Mouse (Mus musculus): ENCODE measurements around the gene A630089N07Rik.
"Not testable (repeated sequence)": the region's sequence is repeated elsewhere in the genome, so short reads cannot be mapped to it uniquely, and the experiment has no call there.

DNA sequence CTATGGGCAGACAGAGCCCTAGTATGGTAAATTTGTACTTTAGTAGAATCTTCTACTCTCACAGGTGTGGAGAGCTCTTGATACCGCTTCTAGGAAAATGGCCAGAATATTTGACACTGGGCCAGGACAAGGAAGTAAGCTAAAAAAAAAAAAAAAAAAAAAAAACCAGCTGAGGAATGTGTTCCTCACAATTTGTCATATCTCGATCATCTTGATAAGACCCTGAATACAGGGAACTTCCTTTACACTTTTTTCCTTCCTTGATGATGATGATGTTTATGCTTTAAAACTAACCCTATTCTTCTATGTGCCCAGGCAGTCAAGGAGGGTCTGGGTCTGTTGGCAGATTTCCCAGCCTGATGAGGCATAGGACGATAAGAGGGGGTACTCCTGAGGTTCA is 2.9 kb downstream of the A630089N07Rik start:
- TF ChIP-seq POLR2A (IDR thresholded peaks at IDR 0.05; ENCODE audit: insufficient read length, low read depth); SRF (IDR thresholded peaks at IDR 0.05; ENCODE audit: control insufficient read depth, insufficient read length, low read depth); MYOG (IDR thresholded peaks at IDR 0.05; ENCODE audit: control insufficient read depth in 1 of 3, insufficient read depth in 1 of 3, insufficient read length in 2 of 3, low read depth in 2 of 3); E2F4 (IDR thresholded peaks at IDR 0.05; ENCODE audit: insufficient read depth); CEBPB (IDR thresholded peaks at IDR 0.05; ENCODE audit: insufficient read depth, poor library complexity, severe bottlenecking); TCF12 (IDR thresholded peaks at IDR 0.05; ENCODE audit: insufficient read depth, poor library complexity, severe bottlenecking); POLR2AphosphoS2 (IDR thresholded peaks at IDR 0.05; ENCODE audit: insufficient read length, low read depth); TCF3 (IDR thresholded peaks at IDR 0.05; ENCODE audit: insufficient read length, low read depth); USF1 (IDR thresholded peaks at IDR 0.05; ENCODE audit: low read depth); MYOD1 (IDR thresholded peaks at IDR 0.05; ENCODE audit: control insufficient read depth in 1 of 3, insufficient read length in 2 of 3, low read depth in 2 of 3); MAX (IDR thresholded peaks at IDR 0.05; ENCODE audit: low read depth): not testable (repeated sequence)
